Mouse (Mus musculus) liver (tissue): ENCODE data around the gene Pon1.

Experiments
- DNase-seq: peaks from one replicate; pipeline ENCODE4 v3.0.0-alpha.2; 2020; ENCODE audit warnings: mixed read lengths

Gene Pon1

DNA sequence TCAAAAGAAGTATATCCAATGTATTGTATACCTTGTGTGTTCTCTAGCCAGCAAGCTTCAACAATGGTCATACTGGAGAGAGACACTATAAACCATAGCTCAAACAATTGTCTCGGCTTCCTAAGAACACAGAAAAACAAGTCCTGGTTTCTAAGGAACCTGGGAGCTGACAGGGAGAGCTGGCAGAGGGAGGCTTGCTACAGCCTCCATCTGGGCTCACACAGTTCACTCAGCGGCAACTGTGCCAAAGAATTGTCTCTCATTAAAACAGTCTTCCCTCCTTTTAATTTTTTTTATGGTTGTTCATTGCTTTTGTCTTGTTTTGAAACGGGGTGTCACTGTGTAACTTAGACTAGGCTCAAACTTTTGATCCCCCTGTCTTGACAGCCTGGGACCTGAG, 73.5 kb downstream of the Pon1 start:
- DNase-seq: no peak

GRCm38 (mm10) chr6:5119181-5119910, 74.4 kb downstream of the Pon1 start:
- no peak for DNase-seq
